Comparison of ENCODE assay signal across 17 mouse cellular contexts in the genomic region with DNA sequence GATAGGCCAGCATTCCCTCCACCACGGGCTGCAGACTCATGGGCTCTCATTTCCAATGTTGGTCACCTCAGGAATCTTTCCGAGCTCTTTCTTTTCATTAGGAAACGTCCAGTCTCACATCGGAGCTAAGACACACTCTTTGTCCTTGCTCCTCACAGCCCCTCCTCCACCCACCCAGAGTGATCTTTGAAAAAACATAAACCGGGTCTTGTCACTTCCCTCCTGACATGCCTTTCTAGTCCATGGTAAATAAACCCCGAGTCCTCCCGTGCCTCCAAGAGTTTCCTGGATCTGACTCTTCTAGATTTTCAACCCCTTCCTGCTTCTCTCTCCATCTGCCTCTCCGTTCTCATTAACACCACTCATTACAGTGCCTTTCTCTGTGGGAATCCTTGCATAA. TPM values are rescaled to one million over a fixed set of nuclear protein-coding genes. Genes with fewer than 3 reads are reported as not detected.
A peak's percentile ranks its signal among the peaks of the same experiment; 100 is the strongest.
DNase-seq lines count a peak whose midpoint lies in the region; ATAC-seq and TF ChIP-seq lines count a peak whose summit lies in the region.
"Had no signal": no experiment of that assay in that cellular context is flagged by ENCODE, and none has a peak within 500 bp of the region (broad histone marks: within the 10 kb centered on the region; RNA-seq: fewer than 3 reads in every experiment).

No protein-coding gene starts in this region.

- ATAC-seq in heart, embryonic 12.5 days (ENCODE audit: insufficient number of reproducible peaks, low FRiP score): 0 out of 2 replicates have a peak, but pooled peaks have one; percentile 45
- no peak for ATAC-seq in heart, postnatal 0 days (ENCODE audit: insufficient read depth, low read depth)
- ATAC-seq in heart, embryonic 11.5 days (replicated peaks; ENCODE audit: insufficient number of reproducible peaks, low FRiP score, low TSS enrichment): no peak
- no peak for ATAC-seq in lung, embryonic 16.5 days (ENCODE audit: low read depth)
- no peak for ATAC-seq in limb, embryonic 12.5 days (ENCODE audit: insufficient number of reproducible peaks, insufficient read depth, low FRiP score, low TSS enrichment, low read depth)
- ATAC-seq in midbrain, embryonic 14.5 days (ENCODE audit: low FRiP score, low TSS enrichment): no peak
- ATAC-seq: forebrain, embryonic 15.5 days had no signal

- H3K27me3 ChIP-seq in heart, embryonic 12.5 days (replicated peaks): no peaks in the 10 kb centered on the region
- H3K27me3 ChIP-seq in heart, postnatal 0 days (ENCODE audit: control insufficient read depth, insufficient read depth, low read length): no peaks in the 10 kb centered on the region
- H3K27me3 ChIP-seq in heart, embryonic 11.5 days (ENCODE audit: control insufficient read depth, insufficient read depth, low read length): no peaks in the 10 kb centered on the region
- H3K27me3 ChIP-seq in lung, embryonic 16.5 days (ENCODE audit: control insufficient read depth, insufficient read depth, low read depth, low read length): no peaks in the 10 kb centered on the region
- H3K27me3 ChIP-seq in limb, embryonic 12.5 days: no peaks in the 10 kb centered on the region
- H3K27me3 ChIP-seq in midbrain, embryonic 14.5 days (ENCODE audit: control insufficient read depth, insufficient read depth, low read length): no peaks in the 10 kb centered on the region
- H3K27me3 ChIP-seq: forebrain, embryonic 15.5 days; hindbrain, embryonic 15.5 days had no signal

- H3K27ac ChIP-seq in heart, embryonic 12.5 days (ENCODE audit: poor library complexity, severe bottlenecking): 0 out of 2 replicates have a peak overlapping the region, but pooled peaks have one; percentile 40
- no peak overlapping the region; the same call in 1 of the 2 replicates for H3K27ac ChIP-seq in heart, postnatal 0 days (ENCODE audit: low read depth)
- H3K27ac ChIP-seq in heart, embryonic 11.5 days (ENCODE audit: low read depth, low read length): no peak overlapping the region
- H3K27ac ChIP-seq in lung, embryonic 16.5 days (ENCODE audit: low read length): 0 out of 2 replicates have a peak overlapping the region, but pooled peaks have one; percentile 14
- H3K27ac ChIP-seq in limb, embryonic 12.5 days: 0 out of 2 replicates have a peak overlapping the region, but pooled peaks have one; percentile 18
- H3K27ac ChIP-seq in midbrain, embryonic 14.5 days (replicated peaks; ENCODE audit: low read depth, low read length): no peak overlapping the region
- H3K27ac ChIP-seq: embryonic facial prominence, embryonic 10.5 days; forebrain, embryonic 15.5 days; hindbrain, embryonic 15.5 days had no signal

- whole genome bisulfite sequencing in heart, embryonic 12.5 days: 47% methylated on average over 8 of the region's 8 CpGs
- WGBS in heart, postnatal 0 days: 46% methylated on average over 8 of the region's 8 CpGs
- 43% methylated on average over 8 of the region's 8 CpGs for WGBS in heart, embryonic 11.5 days (ENCODE audit: insufficient replicate concordance)
- WGBS in lung, embryonic 16.5 days: 29% methylated on average over 8 of the region's 8 CpGs
- WGBS in limb, embryonic 12.5 days: 76% methylated on average over 8 of the region's 8 CpGs
- whole genome bisulfite sequencing in midbrain, embryonic 14.5 days: 68% methylated on average over 8 of the region's 8 CpGs

- 0 out of 2 replicates have a peak overlapping the region, but pooled peaks have one; percentile 23 for H3K4me2 ChIP-seq in heart, embryonic 12.5 days
- H3K4me2 ChIP-seq in heart, postnatal 0 days (ENCODE audit: low read depth, low read length): 0 out of 2 replicates have a peak overlapping the region, but pooled peaks have one; percentile 13
- H3K4me2 ChIP-seq in heart, embryonic 11.5 days: no peak overlapping the region
- no peak overlapping the region for H3K4me2 ChIP-seq in lung, embryonic 16.5 days (ENCODE audit: low read depth, low read length)
- H3K4me2 ChIP-seq in limb, embryonic 12.5 days: no peak overlapping the region
- H3K4me2 ChIP-seq in midbrain, embryonic 14.5 days (ENCODE audit: low read length): no peak overlapping the region
- H3K4me2 ChIP-seq: forebrain, embryonic 15.5 days; hindbrain, embryonic 15.5 days had no signal

- peaks cover 19% of the 10 kb centered on the region for H3K4me1 ChIP-seq in heart, embryonic 12.5 days (replicated peaks)
- H3K4me1 ChIP-seq in heart, postnatal 0 days (ENCODE audit: control insufficient read depth, insufficient read depth): 0 out of 2 replicates have a peak, but pooled peaks cover 7% of the 10 kb centered on the region
- H3K4me1 ChIP-seq in heart, embryonic 11.5 days (ENCODE audit: control insufficient read depth, insufficient read depth, low read length): peaks cover 2% of the 10 kb centered on the region; the same call in 1 of the 2 replicates
- H3K4me1 ChIP-seq in lung, embryonic 16.5 days (replicated peaks; ENCODE audit: control insufficient read depth, insufficient read depth, low read length): no peaks in the 10 kb centered on the region
- peaks cover 12% of the 10 kb centered on the region for H3K4me1 ChIP-seq in limb, embryonic 12.5 days (replicated peaks)
- no peaks in the 10 kb centered on the region for H3K4me1 ChIP-seq in midbrain, embryonic 14.5 days (ENCODE audit: control insufficient read depth, insufficient read depth, low read length)

- no peaks in the 10 kb centered on the region for H3K9me3 ChIP-seq in heart, embryonic 12.5 days (replicated peaks)
- H3K9me3 ChIP-seq in heart, postnatal 0 days (replicated peaks; ENCODE audit: control insufficient read depth, low read length): no peaks in the 10 kb centered on the region
- H3K9me3 ChIP-seq in heart, embryonic 11.5 days (replicated peaks; ENCODE audit: control insufficient read depth, low read length): no peaks in the 10 kb centered on the region
- no peaks in the 10 kb centered on the region for H3K9me3 ChIP-seq in lung, embryonic 16.5 days (ENCODE audit: control insufficient read depth, low read length)
- H3K9me3 ChIP-seq in limb, embryonic 12.5 days: no peaks in the 10 kb centered on the region
- no peaks in the 10 kb centered on the region for H3K9me3 ChIP-seq in midbrain, embryonic 14.5 days (ENCODE audit: control insufficient read depth, low read length)
- H3K9me3 ChIP-seq: embryonic facial prominence, embryonic 10.5 days; forebrain, embryonic 15.5 days; hindbrain, embryonic 15.5 days had no signal

- DNase-seq in heart, postnatal 4 days: no peak
- peak; percentile 59 for DNase-seq in heart, postnatal 0 days (ENCODE audit: low spot score)
- no peak for DNase-seq in lung, postnatal 4 days
- DNase-seq in midbrain, embryonic 14.5 days: no peak
- DNase-seq: adrenal gland, adult 8-10 months; adrenal gland, postnatal 36 days; cerebellum, adult 2 months; gastrocnemius, postnatal 36 days; heart, adult 18-20 months; kidney, adult 11 months had no signal

- H3K36me3 ChIP-seq in heart, embryonic 12.5 days: no peaks in the 10 kb centered on the region
- no peaks in the 10 kb centered on the region for H3K36me3 ChIP-seq in heart, postnatal 0 days (replicated peaks; ENCODE audit: control insufficient read depth, insufficient read depth, low read length)
- H3K36me3 ChIP-seq in heart, embryonic 11.5 days (ENCODE audit: control insufficient read depth, insufficient read depth, low read length): no peaks in the 10 kb centered on the region
- no peaks in the 10 kb centered on the region for H3K36me3 ChIP-seq in lung, embryonic 16.5 days (ENCODE audit: control insufficient read depth, insufficient read depth, low read length)
- no peaks in the 10 kb centered on the region for H3K36me3 ChIP-seq in limb, embryonic 12.5 days
- H3K36me3 ChIP-seq in midbrain, embryonic 14.5 days (ENCODE audit: control insufficient read depth, insufficient read depth, low read length): no peaks in the 10 kb centered on the region
- H3K36me3 ChIP-seq: embryonic facial prominence, embryonic 10.5 days; forebrain, embryonic 15.5 days; hindbrain, embryonic 15.5 days had no signal

- TF ChIP-seq EP300 in heart, postnatal 0 days (IDR thresholded peaks at IDR 0.05; ENCODE audit: low read depth): no peak

- no peak overlapping the region for H3K9ac ChIP-seq in heart, embryonic 12.5 days
- no peak overlapping the region for H3K9ac ChIP-seq in heart, postnatal 0 days (replicated peaks; ENCODE audit: low read depth, low read length)
- H3K9ac ChIP-seq in heart, embryonic 11.5 days (ENCODE audit: low read depth, low read length): no peak overlapping the region
- no peak overlapping the region for H3K9ac ChIP-seq in lung, embryonic 16.5 days (ENCODE audit: low read length)
- H3K9ac ChIP-seq in limb, embryonic 12.5 days (replicated peaks): no peak overlapping the region
- no peak overlapping the region for H3K9ac ChIP-seq in midbrain, embryonic 14.5 days (replicated peaks; ENCODE audit: low read length)
- H3K9ac ChIP-seq: forebrain, embryonic 15.5 days; hindbrain, embryonic 15.5 days had no signal

- no peak for TF ChIP-seq CTCF in heart, postnatal 0 days (IDR thresholded peaks at IDR 0.05; ENCODE audit: low read depth)

- H3K4me3 ChIP-seq in heart, embryonic 12.5 days: no peak overlapping the region
- no peak overlapping the region for H3K4me3 ChIP-seq in heart, postnatal 0 days (ENCODE audit: low read depth, low read length)
- H3K4me3 ChIP-seq in heart, embryonic 11.5 days (ENCODE audit: low read depth, low read length): no peak overlapping the region
- no peak overlapping the region for H3K4me3 ChIP-seq in lung, embryonic 16.5 days (ENCODE audit: low read length)
- no peak overlapping the region for H3K4me3 ChIP-seq in limb, embryonic 12.5 days (replicated peaks)
- H3K4me3 ChIP-seq in midbrain, embryonic 14.5 days (replicated peaks; ENCODE audit: low read depth, low read length): no peak overlapping the region
- H3K4me3 ChIP-seq: embryonic facial prominence, embryonic 10.5 days; forebrain, embryonic 15.5 days; hindbrain, embryonic 15.5 days had no signal

RNA-seq across cellular contexts. Expression of gene Foxn3, which starts 38.0 kb away (rescaled TPM):
- 66.2 and 69.1 TPM in 2 replicates for polyA plus RNA-seq in heart, embryonic 12.5 days (2016; fragmentation: Nextera tagmentation; extraction: Ambion mirVana)
- 100 to 1,000 TPM; 113 to 131 TPM for total RNA-seq in heart, postnatal 4 days (2021)
- total RNA-seq in heart, postnatal 0 days (2014; rRNA removed; ENCODE audit: low replicate concordance): 31.4 and 36.1 TPM in 2 replicates
- 53.1 and 55.3 TPM in 2 replicates for polyA plus RNA-seq in heart, postnatal 0 days (2015; fragmentation: Nextera tagmentation; extraction: Ambion mirVana)
- polyA plus RNA-seq in heart, embryonic 11.5 days (2014; fragmentation: Nextera tagmentation; extraction: Ambion mirVana): 68.7 and 75.5 TPM in 2 replicates
- 60.4 and 60.8 TPM in 2 replicates for polyA plus RNA-seq in lung, embryonic 16.5 days (2015; fragmentation: Nextera tagmentation; extraction: Ambion mirVana)
- 110 and 115 TPM in 2 replicates for polyA plus RNA-seq in limb, embryonic 12.5 days (2016; fragmentation: Nextera tagmentation; extraction: Ambion mirVana)
- polyA plus RNA-seq in midbrain, embryonic 14.5 days (2014; fragmentation: Nextera tagmentation; extraction: Ambion mirVana): 81.4 and 91.3 TPM in 2 replicates

Comparison
In these comparisons a context has a peak if more than half of its experiments do, and no peak if none do; other contexts are left out.
1. H3K27ac ChIP-seq: peak in heart, embryonic 12.5 days (single experiment), lung, embryonic 16.5 days (single experiment) and limb, embryonic 12.5 days (single experiment); none in heart, postnatal 0 days (single experiment), heart, embryonic 11.5 days (single experiment) and midbrain, embryonic 14.5 days (single experiment).
2. H3K4me2 ChIP-seq: peak in heart, embryonic 12.5 days (single experiment) and heart, postnatal 0 days (single experiment); none in heart, embryonic 11.5 days (single experiment), lung, embryonic 16.5 days (single experiment), limb, embryonic 12.5 days (single experiment) and midbrain, embryonic 14.5 days (single experiment).